Mouse (Mus musculus) midbrain, postnatal 0 days (tissue): ENCODE measurements at regions not wholly inside any gene's neighbourhood (a gene's known extent, or its start where the extent isn't known, plus 50 kb on each side); places are given as distances from the start of the nearest gene placed in this dataset.

Experiments
- ATAC-seq: fragments of 200-750 bp; cut with Nextera tagmentation; 2 replicates; pipeline ENCODE4 v1.8.0; 2017; ENCODE audit warnings: moderate number of reproducible peaks, mild to moderate bottlenecking, moderate TSS enrichment, moderate library complexity; ENCODE audit not compliant: low FRiP score
- DNase-seq: peaks from one replicate; pipeline ENCODE4 v3.0.0-alpha.2; 2015; ENCODE audit warnings: low spot score
- H3K27ac ChIP-seq: fragments of 300-500 bp; sonication (generic); 2 replicates; pipeline ENCODE4 v1.5.1; 2014; ENCODE audit warnings: low read depth, mild to moderate bottlenecking, low read length, mixed read lengths
- H3K27me3 ChIP-seq: fragments of 300-500 bp; sonication (generic); 2 replicates; pipeline ENCODE4 v1.6.1; 2014; ENCODE audit warnings: low read length, control low read depth, mixed read lengths; ENCODE audit not compliant: insufficient read depth
- H3K36me3 ChIP-seq: fragments of 300-500 bp; sonication (generic); 2 replicates; pipeline ENCODE4 v1.6.1; 2014; ENCODE audit warnings: low read length, control low read depth, mixed read lengths; ENCODE audit not compliant: insufficient read depth
- H3K4me1 ChIP-seq: fragments of 300-500 bp; sonication (generic); 2 replicates; pipeline ENCODE4 v1.6.1; 2014; ENCODE audit warnings: mild to moderate bottlenecking, control low read depth, antibody characterized with exemption, low read length, mixed read lengths; ENCODE audit not compliant: insufficient read depth
- H3K4me2 ChIP-seq: fragments of 300-500 bp; sonication (generic); 2 replicates; pipeline ENCODE4 v1.6.1; 2014; ENCODE audit warnings: low read depth, mild to moderate bottlenecking, low read length, mixed read lengths; ENCODE audit not compliant: poor library complexity, severe bottlenecking
- H3K4me3 ChIP-seq: fragments of 300-500 bp; sonication (generic); 2 replicates; pipeline ENCODE4 v1.5.1; 2014; ENCODE audit warnings: low read depth, mild to moderate bottlenecking, low read length, moderate library complexity
- H3K9ac ChIP-seq: fragments of 300-500 bp; sonication (generic); replicated peaks from 2 replicates; pipeline ENCODE4 v1.6.1; 2014; ENCODE audit warnings: mild to moderate bottlenecking, low read length, moderate library complexity, mixed read lengths; ENCODE audit not compliant: poor library complexity, severe bottlenecking
- H3K9me3 ChIP-seq: fragments of 300-500 bp; sonication (generic); 2 replicates; pipeline ENCODE4 v1.6.1; 2016; ENCODE audit warnings: low read length, control low read depth
- CTCF ChIP-seq: IDR thresholded peaks from 2 replicates; pipeline ENCODE4 v1.5.1; 2016; ENCODE audit warnings: antibody characterized with exemption, mild to moderate bottlenecking
- WGBS: fragments of 180-500 bp; shearing (Covaris S2); extraction: QIAGEN DNeasy Blood & Tissue Kit; methylation state at CpG from one replicate; pipeline ENCODE4 v1.1.7; 2014; 5-methylcytosine and 5-hydroxymethylcytosine counted together

- no peaks in the 10 kb centered on the region for H3K36me3 ChIP-seq
- H3K27ac ChIP-seq: no peak overlapping the region
- no peaks in the 10 kb centered on the region for H3K27me3 ChIP-seq
- no peaks in the 10 kb centered on the region for H3K4me1 ChIP-seq
- no peaks in the 10 kb centered on the region for H3K9me3 ChIP-seq
- no peak overlapping the region for H3K4me2 ChIP-seq
- DNase-seq (no peak), ATAC-seq (no peak)
- no peak for TF ChIP-seq CTCF
- H3K4me3 ChIP-seq: no peak overlapping the region
- WGBS: 86% methylated on average over 1 of the region's 1 CpGs
- no peak overlapping the region for H3K9ac ChIP-seq
Observed at GRCm38 (mm10) chr7:95141778-95142177, 1029.3 kb upstream of the Tenm4 start.

GRCm38 (mm10) chr7:95143037-95143436 is 1028.0 kb upstream of the Tenm4 start:
- ATAC-seq (no peak), DNase-seq (no peak)
- no peak overlapping the region for H3K9ac ChIP-seq
- H3K27ac ChIP-seq: no peak overlapping the region
- H3K4me3 ChIP-seq: no peak overlapping the region
- WGBS: 45% methylated on average over 2 of the region's 2 CpGs
- H3K9me3 ChIP-seq: no peaks in the 10 kb centered on the region
- H3K36me3 ChIP-seq: no peaks in the 10 kb centered on the region
- no peak overlapping the region for H3K4me2 ChIP-seq
- no peaks in the 10 kb centered on the region for H3K27me3 ChIP-seq
- H3K4me1 ChIP-seq: no peaks in the 10 kb centered on the region
- no peak for TF ChIP-seq CTCF
